Mouse (Mus musculus) kidney, adult 2 months (tissue): ENCODE measurements around the gene Usp30.

Experiments
- CTCF ChIP-seq: fragments of 200-500 bp; conservative IDR thresholded peaks from 2 replicates; pipeline ENCODE4 v1.5.1; 2011; ENCODE audit warnings: low read depth, mild to moderate bottlenecking, control low read depth, low read length, moderate library complexity, mixed read lengths; ENCODE audit not compliant: insufficient read depth, insufficient read length
- POLR2A ChIP-seq: fragments of 200-500 bp; IDR thresholded peaks from one replicate; pipeline ENCODE4 v1.6.1; 2011; ENCODE audit warnings: low read depth, low read length, control low read depth

DNA sequence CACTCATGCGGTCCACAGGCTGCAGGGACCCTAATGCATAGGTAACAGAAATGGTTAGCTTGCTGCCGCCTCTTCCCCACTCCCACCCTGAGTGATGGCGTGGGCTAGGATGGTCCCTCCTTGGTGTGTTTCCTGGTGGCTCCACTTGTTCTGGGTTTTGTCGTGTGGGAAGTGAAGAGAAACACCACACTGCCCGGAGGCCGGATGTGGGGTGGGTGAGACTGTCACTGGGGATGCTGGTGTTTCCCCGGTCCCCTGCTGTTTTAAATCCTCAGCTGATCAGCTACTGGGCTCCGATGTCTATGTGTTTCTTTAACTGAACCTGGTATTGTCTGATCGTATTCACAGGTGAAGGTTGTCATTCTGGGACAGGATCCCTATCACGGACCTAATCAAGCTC, 70.3 kb downstream of the Usp30 start:
- TF ChIP-seq POLR2A: no peak
- TF ChIP-seq CTCF: no peak
